Mouse (Mus musculus) liver, embryonic 16.5 days (tissue): Measurements from ENCODE around the gene Abcb10. TPM values are rescaled to one million over a fixed set of nuclear protein-coding genes. Genes with fewer than 3 reads are reported as not detected.
"Not testable (repeated sequence)": the region's sequence is repeated elsewhere in the genome, so short reads cannot be mapped to it uniquely, and the experiment has no call there.

Experiments used
- ATAC-seq: fragments of 200-750 bp; cut with Nextera tagmentation; 2 replicates; pipeline ENCODE4 v1.8.0; 2017; ENCODE audit warnings: low read depth, mild to moderate bottlenecking, moderate number of reproducible peaks, moderate library complexity
- H3K27ac ChIP-seq: fragments of 300-500 bp; sonication (generic); 2 replicates; pipeline ENCODE4 v1.5.1; 2014; ENCODE audit warnings: mild to moderate bottlenecking, low read length
- H3K27me3 ChIP-seq: fragments of 300-500 bp; sonication (generic); 2 replicates; pipeline ENCODE4 v1.6.1; 2014; ENCODE audit warnings: low read depth, low read length, mixed read lengths; ENCODE audit not compliant: control insufficient read depth, insufficient read depth
- H3K36me3 ChIP-seq: fragments of 300-500 bp; sonication (generic); 2 replicates; pipeline ENCODE4 v1.6.1; 2014; ENCODE audit warnings: mild to moderate bottlenecking; ENCODE audit not compliant: control insufficient read depth, insufficient read depth
- H3K4me1 ChIP-seq: fragments of 300-500 bp; sonication (generic); 2 replicates; pipeline ENCODE4 v1.6.1; 2014; ENCODE audit warnings: low read depth, low read length, mixed read lengths; ENCODE audit not compliant: control insufficient read depth
- H3K4me2 ChIP-seq: fragments of 300-500 bp; sonication (generic); 2 replicates; pipeline ENCODE4 v1.6.1; 2014; ENCODE audit warnings: low read depth, low read length, mixed read lengths
- H3K4me3 ChIP-seq: fragments of 300-500 bp; sonication (generic); 2 replicates; pipeline ENCODE4 v1.5.1; 2014; ENCODE audit warnings: low read depth, mild to moderate bottlenecking, low read length
- H3K9ac ChIP-seq: fragments of 300-500 bp; sonication (generic); 2 replicates; pipeline ENCODE4 v1.6.1; 2014; ENCODE audit warnings: low read depth, low read length
- H3K9me3 ChIP-seq: fragments of 300-500 bp; sonication (generic); replicated peaks from 2 replicates; pipeline ENCODE4 v1.6.1; 2016; ENCODE audit warnings: low read length; ENCODE audit not compliant: control insufficient read depth
- WGBS: fragments of 180-500 bp; shearing (Covaris S2); extraction: QIAGEN DNeasy Blood & Tissue Kit; methylation state at CpG from one replicate; pipeline ENCODE4 v1.1.7; 2014; ENCODE audit not compliant: insufficient replicate concordance; 5-methylcytosine and 5-hydroxymethylcytosine counted together
- polyA plus RNA-seq: library from polyadenylated mRNA; unstranded; fragments of >200 nt; fragmentation: Nextera tagmentation; extraction: Ambion mirVana; gene quantifications from 2 replicates; pipeline ENCODE4 v1.2.1, GENCODE M21; 2015

Abcb10 gene
- polyA plus RNA-seq, 1 experiment from 2014 or later, result 130 TPM

DNA sequence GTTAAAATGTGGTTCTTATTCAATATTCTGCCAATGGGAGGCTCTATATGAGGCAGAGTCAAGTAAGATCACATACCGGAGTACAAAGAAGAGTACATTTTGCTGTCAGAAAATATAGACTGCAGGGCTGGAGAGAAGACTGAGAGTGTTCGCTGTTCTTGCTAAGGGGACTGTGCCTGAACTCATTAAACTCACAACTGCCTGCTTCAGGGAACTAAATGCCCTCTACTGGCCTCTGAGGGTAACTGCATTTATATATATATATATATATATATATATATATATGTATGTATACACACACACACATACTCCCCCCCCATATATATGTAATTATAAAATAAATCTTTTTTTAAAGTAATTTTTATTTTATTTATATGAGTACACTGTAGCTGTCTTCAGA is 16.0 kb downstream of the Abcb10 start:
- 67% methylated on average over 2 of the region's 2 CpGs for WGBS
- ATAC-seq, result no peak
- Histone ChIP-seq H3K27me3 (no peaks in the 10 kb centered on the region), H3K4me3 (no peak overlapping the region), H3K27ac (no peak overlapping the region), H3K4me2 (no peak overlapping the region), H3K9ac (no peak overlapping the region), H3K36me3 (peaks cover 99% of the 10 kb centered on the region), H3K4me1 (peaks cover 15% of the 10 kb centered on the region), H3K9me3 (no peaks in the 10 kb centered on the region)

DNA sequence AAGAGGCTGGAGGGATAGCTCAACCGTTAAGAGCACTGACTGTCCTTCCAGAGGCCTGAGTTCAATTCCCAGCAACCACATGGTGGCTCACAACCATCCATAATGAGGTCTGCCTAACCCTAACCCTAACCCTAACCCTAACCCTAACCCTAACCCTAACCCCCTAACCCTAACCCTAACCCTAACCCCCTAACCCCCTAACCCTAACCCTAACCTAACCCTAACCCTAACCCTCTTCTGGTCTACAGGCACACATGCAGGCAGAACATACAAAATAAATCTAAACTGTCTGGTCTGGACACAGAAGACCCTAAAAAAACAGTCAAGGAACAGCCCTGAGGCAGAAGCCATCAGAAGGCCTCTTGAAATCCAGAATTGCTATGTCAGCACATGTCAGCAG is 21.6 kb downstream of the Abcb10 start:
- WGBS, result 91% methylated on average over 1 of the region's 1 CpGs
- H3K4me1 ChIP-seq, result peaks cover 7% of the 10 kb centered on the region
- H3K4me2 ChIP-seq, result no peak overlapping the region
- ATAC-seq, result no peak
- H3K9me3 ChIP-seq, result no peaks in the 10 kb centered on the region
- H3K4me3 ChIP-seq, result no peak overlapping the region
- no peak overlapping the region for H3K9ac ChIP-seq
- H3K27me3 ChIP-seq, result no peaks in the 10 kb centered on the region
- H3K27ac ChIP-seq, result no peak overlapping the region
- H3K36me3 ChIP-seq, result peaks cover 99% of the 10 kb centered on the region

DNA sequence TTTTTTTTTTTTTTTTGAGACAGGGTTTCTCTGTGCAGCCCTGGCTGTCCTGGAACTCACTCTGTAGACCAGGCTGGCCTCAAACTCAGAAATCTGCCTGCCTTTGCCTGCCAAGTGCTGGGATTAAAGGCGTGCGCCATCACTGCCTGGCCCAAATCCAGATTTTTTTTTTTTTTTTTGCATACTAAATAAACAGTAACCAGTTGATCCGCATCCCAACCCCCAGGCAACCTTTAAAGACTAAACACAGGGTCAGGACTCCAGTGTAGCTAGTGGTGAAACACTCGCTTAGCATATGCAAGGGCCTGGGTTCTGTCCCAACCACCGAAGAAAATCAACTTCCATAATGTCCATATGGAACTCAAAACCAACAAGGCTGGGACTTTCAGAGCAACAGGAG is 22.4 kb downstream of the Abcb10 start:
- H3K4me2 ChIP-seq, H3K27ac ChIP-seq, H3K4me1 ChIP-seq, H3K9ac ChIP-seq, H3K9me3 ChIP-seq, H3K4me3 ChIP-seq, ATAC-seq, H3K27me3 ChIP-seq: not testable (repeated sequence)
- WGBS, result 80% methylated on average over 5 of the region's 5 CpGs
- H3K36me3 ChIP-seq, result peaks cover 99% of the 10 kb centered on the region

DNA sequence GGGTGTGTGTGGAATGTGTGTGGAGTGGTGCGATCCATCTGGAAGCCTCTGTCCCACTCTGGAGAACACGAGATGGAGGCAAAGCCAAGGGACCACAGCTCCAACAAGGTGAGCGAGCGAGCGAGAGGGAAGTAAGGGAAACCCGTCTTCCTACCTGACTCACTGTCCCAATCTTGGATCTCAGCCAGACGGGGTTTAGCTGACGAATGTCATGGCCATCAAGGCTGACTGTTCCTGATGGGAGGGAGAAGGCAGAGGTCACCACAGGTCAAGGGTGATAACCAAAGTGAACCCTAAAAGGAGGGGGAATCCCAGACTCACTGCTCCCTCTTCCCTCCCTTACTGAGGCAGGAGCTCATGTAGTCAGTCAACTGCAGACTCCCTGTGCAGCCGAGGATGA is 22.9 kb downstream of the Abcb10 start:
- Histone ChIP-seq H3K4me2 (no peak overlapping the region), H3K27ac (no peak overlapping the region), H3K4me3 (no peak overlapping the region), H3K4me1 (peaks cover 7% of the 10 kb centered on the region), H3K36me3 (peaks cover 99% of the 10 kb centered on the region), H3K27me3 (no peaks in the 10 kb centered on the region), H3K9ac (no peak overlapping the region), H3K9me3 (no peaks in the 10 kb centered on the region)
- ATAC-seq, result no peak
- WGBS, result 85% methylated on average over 9 of the region's 9 CpGs

DNA sequence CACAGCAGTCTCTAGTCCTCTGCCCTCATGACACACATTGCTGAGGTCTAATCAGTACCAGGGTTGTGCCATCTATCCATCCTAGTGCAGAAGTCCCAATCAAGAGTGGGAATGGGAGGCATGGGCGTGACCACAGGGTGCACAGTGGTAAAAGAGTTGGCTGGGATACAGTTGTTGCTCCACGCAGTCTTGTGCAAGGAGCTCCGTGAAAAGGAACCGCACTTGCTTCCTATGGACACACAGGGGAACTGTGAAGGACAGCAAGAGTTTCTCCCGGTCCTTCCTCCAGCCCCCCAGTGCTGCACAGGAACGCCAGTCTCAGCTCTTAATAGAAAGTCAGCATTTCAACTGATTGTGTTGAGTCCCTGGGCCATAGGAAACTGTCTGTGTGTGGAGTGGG is 23.4 kb downstream of the Abcb10 start:
- Histone ChIP-seq H3K36me3 (peaks cover 99% of the 10 kb centered on the region), H3K27me3 (no peaks in the 10 kb centered on the region), H3K4me1 (peaks cover 7% of the 10 kb centered on the region), H3K4me3 (no peak overlapping the region), H3K4me2 (no peak overlapping the region), H3K27ac (no peak overlapping the region), H3K9me3 (no peaks in the 10 kb centered on the region), H3K9ac (no peak overlapping the region)
- 88% methylated on average over 6 of the region's 6 CpGs for WGBS
- ATAC-seq, result no peak

DNA sequence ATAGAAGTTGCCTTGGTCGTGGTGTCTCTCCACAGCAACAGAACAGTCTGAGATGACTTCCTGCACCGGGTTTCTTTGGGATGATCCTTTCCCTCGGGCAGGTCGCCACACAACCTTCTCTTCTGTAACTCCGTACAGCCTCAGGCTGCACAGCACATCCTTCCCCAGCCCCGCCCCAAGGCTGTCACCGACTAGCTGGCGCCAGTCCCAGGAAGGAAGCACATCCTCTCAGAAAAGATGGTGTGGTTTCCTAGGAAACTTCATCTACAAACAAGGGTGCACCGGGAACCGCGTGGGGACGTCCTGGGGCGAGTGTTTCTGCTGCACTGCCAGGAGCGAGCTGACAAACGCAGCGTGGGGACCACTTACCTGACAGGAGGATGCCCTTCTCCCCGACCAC is 24.8 kb downstream of the Abcb10 start:
- Histone ChIP-seq H3K27me3 (no peaks in the 10 kb centered on the region), H3K4me1 (peaks cover 7% of the 10 kb centered on the region), H3K9me3 (no peaks in the 10 kb centered on the region), H3K9ac (no peak overlapping the region), H3K4me2 (no peak overlapping the region), H3K36me3 (peaks cover 99% of the 10 kb centered on the region), H3K4me3 (no peak overlapping the region), H3K27ac (no peak overlapping the region)
- WGBS, result 82% methylated on average over 17 of the region's 17 CpGs
- no peak for ATAC-seq

DNA sequence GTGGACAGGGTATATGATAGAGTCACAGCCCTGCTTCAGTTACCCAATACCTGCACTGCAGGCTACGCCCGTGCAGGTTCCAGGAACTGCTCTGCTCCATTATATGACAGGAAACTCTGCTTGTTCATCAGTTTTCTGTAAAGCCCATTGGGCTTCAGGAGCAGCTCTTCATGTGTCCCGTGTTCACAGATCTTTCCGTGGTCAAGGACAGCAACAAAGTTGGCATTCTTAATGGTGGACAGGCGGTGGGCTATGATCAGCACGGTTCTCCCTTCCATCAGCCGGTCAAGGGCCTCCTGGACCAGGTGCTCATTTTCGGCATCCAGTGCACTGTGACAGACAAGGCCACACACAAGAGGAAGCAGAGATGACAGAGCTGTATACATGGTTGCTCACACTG is 28.7 kb downstream of the Abcb10 start:
- ATAC-seq, result no peak
- peaks cover 81% of the 10 kb centered on the region for H3K36me3 ChIP-seq
- H3K4me3 ChIP-seq, result no peak overlapping the region
- H3K27ac ChIP-seq, result no peak overlapping the region
- H3K4me1 ChIP-seq, result peaks cover 12% of the 10 kb centered on the region
- no peak overlapping the region for H3K9ac ChIP-seq
- no peaks in the 10 kb centered on the region for H3K27me3 ChIP-seq
- no peak overlapping the region for H3K4me2 ChIP-seq
- H3K9me3 ChIP-seq, result no peaks in the 10 kb centered on the region
- WGBS, result 91% methylated on average over 8 of the region's 8 CpGs

DNA sequence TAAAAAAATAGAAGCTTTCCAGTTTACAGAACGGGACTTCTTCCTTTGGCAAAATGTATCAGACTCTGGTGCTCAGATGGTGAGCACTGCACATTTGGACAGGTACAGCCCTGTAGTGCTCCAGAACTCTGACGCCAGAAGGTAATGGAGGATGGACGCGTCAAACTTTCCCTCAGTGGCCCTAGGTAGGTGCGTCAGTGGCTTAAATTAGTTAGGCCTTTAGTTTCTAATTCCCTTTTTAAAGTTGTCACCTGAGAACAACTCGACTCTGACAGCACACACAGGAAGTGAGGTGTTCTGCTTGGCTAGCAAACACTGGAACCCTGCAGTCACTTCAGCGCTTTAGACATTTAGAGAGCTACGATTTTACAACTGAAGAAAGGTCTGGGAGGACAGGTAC is 29.2 kb downstream of the Abcb10 start:
- Histone ChIP-seq H3K4me3 (no peak overlapping the region), H3K4me2 (no peak overlapping the region), H3K9me3 (no peaks in the 10 kb centered on the region), H3K9ac (no peak overlapping the region), H3K36me3 (peaks cover 76% of the 10 kb centered on the region), H3K27ac (no peak overlapping the region), H3K4me1 (peaks cover 12% of the 10 kb centered on the region), H3K27me3 (no peaks in the 10 kb centered on the region)
- ATAC-seq, result no peak
- WGBS, result 92% methylated on average over 8 of the region's 8 CpGs

DNA sequence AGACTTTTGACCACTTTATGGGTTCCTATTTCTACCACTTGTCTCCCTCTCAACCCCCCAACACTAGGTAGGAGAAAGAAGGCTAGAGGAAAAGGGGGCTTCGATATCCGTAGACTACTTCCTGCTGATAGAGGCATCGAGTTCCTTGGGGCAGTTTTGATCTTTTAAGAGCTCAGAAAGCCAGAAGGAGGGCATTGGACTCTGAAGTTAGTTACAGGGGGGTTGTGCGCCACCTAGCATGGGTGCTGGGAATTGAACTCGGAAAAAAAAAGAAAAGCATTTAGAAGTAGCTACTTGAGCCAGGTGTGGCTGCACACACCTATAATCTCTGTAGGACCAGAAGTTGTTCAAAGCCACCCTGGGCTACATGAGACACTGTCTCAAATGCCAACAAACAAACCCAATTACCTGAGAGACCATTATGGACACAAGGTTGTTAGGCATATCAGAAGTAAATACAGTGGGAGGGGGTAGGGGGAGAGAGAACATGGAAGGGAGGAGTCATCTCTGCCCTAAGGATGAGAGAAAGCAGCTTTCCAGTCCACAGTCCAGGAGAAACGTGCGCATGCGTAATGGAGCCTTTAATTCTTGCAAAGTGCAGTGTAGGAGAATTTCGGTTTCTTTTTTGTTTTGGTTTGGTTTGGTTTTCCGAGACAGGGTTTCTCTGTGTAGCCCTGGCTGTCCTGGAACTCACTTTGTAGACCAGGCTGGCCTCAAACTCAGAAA is 32.7 kb downstream of the Abcb10 start:
- peak overlapping the region; percentile 75 for H3K4me2 ChIP-seq
- H3K27ac ChIP-seq, result peak overlapping the region; percentile 80
- H3K9ac ChIP-seq, result peak overlapping the region; percentile 82
- peaks cover 54% of the 10 kb centered on the region for H3K36me3 ChIP-seq
- H3K9me3 ChIP-seq, result no peaks in the 10 kb centered on the region
- H3K27me3 ChIP-seq, result no peaks in the 10 kb centered on the region
- H3K4me1 ChIP-seq, result peaks cover 15% of the 10 kb centered on the region
- ATAC-seq, result no peak
- 33% methylated on average over 10 of the region's 10 CpGs for WGBS
- H3K4me3 ChIP-seq, result peak overlapping the region; percentile 89
